Mouse (Mus musculus) gastrocnemius, postnatal 36 days (tissue): Measurements from ENCODE around the gene Acvr1. TPM values are rescaled to one million over a fixed set of nuclear protein-coding genes. Genes with fewer than 3 reads are reported as not detected.

Experiments used
- DNase-seq, 2 experiments: peaks; one replicate each; pipeline ENCODE4 v3.0.0; 2022
- intact Hi-C: fragments of 180-260 bp; cut with DNase I; formaldehyde crosslinking; loops from one replicate; pipeline ENCODE4 v1.15.1; 2025
- total RNA-seq, 2 experiments: library from RNA; stranded (reverse); gene quantifications; 2 replicates each; pipeline ENCODE4 v1.2.3; 2021

Acvr1 gene
- total RNA-seq, 2 experiments from 2014 or later = 10.3 to 12.3 TPM

DNA sequence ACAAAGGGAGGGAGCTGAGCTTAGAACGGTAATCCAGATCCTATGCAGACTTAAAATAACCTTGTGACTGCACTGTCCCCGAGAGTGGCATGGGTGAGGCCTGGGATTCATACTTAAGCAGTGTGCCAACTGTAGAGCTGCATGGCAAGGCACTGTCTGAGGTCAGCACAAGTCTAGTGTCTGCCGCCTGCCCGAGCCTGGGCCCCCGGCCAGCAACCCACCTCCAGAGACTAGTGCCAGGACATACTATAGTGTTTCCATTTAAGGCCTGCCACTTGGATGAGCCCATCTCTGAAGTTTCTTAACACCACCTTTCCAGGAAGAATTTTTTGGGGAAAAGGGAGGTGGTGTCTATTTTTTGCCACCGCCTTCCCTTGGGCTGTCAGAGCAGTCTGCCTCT, 1.7 kb downstream of the Acvr1 start:
- intact Hi-C loops = loop anchor here (5.0 kb wide), 2 partner anchors 38 to 102 kb away; no protein-coding TSS in a partner anchor
- DNase-seq = peak in 1 of 2 experiments; percentile 30

GRCm38 (mm10) chr2:58562137-58562536, 4.8 kb downstream of the Acvr1 start:
- DNase-seq = no peak
- intact Hi-C loops = no loop called here

GRCm38 (mm10) chr2:58557045-58557845, 9.7 kb downstream of the Acvr1 start:
- intact Hi-C loops = no loop called here
- DNase-seq = no peak

- intact Hi-C loops = no loop called here
- DNase-seq = no peak
These were observed 14.7 kb downstream of the Acvr1 start for GRCm38 (mm10) chr2:58552296-58552695.

DNA sequence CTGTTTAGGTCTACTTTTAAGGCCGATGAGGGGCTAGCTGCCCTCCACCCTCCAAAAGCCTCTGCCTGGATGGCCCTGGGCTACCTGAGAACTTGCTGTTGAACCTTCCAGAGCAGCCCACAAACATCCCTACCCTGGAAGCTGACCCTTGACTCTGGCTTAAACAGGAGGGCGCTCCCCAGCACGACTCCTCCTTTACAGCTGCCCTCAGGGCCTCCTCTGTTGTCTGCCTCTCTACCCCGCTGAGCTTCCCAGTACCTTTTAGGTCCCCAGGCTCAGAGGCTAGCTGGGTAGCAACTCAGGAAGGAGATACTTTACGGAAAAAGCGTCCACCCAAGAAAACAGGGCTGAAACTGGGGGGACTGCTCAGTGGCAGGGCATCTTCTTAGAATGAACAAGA, 15.1 kb downstream of the Acvr1 start:
- no peak for DNase-seq
- intact Hi-C loops = no loop called here

GRCm38 (mm10) chr2:58550488-58550887, 16.5 kb downstream of the Acvr1 start:
- intact Hi-C loops = no loop called here

DNA sequence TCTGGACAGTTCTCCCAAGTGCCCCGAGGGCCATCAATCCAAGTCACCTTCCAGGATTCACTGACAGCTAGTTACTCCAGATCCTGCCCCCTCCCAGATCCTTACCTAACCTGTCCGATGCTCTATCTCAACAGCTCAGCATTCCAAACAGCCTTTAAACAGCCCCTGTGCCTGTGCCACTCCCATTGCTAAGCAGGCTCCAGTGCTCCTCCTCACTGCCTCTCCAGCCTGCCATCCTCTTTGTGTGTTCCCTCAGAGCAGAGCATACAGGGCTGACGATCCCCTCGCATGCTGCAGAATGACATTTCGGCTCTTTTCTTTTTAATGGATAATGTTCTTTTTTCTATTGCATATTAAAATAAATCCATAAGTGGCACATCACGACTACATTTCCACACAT, 17.0 kb downstream of the Acvr1 start:
- DNase-seq = no peak
- intact Hi-C loops = no loop called here

More at GRCm38 (mm10) chr2:58550488-58550887, 16.5 kb downstream of the Acvr1 start:
- DNase-seq = no peak

- intact Hi-C loops = no loop called here
- DNase-seq = no peak
These were observed 18.0 kb downstream of the Acvr1 start for GRCm38 (mm10) chr2:58548943-58549342.

DNA sequence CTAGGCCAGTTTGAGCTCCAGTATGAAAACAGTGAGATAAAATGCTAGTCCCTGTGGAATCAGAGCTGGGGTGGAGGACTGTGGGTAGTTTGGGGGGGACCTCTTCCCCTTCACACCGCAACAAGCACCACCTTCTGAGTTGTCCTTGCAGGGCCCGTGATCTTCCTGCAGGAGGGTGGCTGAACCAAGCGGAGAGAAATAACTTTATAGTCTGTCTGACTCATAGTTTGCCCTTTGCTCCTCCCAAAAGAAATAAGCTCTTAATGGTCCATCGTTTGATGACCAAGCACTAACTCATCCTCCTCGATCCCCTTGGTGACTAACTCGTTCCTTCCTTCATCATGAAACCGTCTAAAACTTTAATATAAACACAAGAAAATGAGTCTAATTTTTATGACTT, 20.7 kb downstream of the Acvr1 start:
- no peak for DNase-seq
- intact Hi-C loops = no loop called here

- intact Hi-C loops = no loop called here
- DNase-seq = no peak
These were observed 22.6 kb downstream of the Acvr1 start for GRCm38 (mm10) chr2:58544368-58544767.

GRCm38 (mm10) chr2:58543252-58543651, 23.7 kb downstream of the Acvr1 start:
- intact Hi-C loops = no loop called here
- no peak for DNase-seq

- intact Hi-C loops = no loop called here
- DNase-seq = no peak
These were observed 28.8 kb downstream of the Acvr1 start for GRCm38 (mm10) chr2:58538196-58538595.

DNA sequence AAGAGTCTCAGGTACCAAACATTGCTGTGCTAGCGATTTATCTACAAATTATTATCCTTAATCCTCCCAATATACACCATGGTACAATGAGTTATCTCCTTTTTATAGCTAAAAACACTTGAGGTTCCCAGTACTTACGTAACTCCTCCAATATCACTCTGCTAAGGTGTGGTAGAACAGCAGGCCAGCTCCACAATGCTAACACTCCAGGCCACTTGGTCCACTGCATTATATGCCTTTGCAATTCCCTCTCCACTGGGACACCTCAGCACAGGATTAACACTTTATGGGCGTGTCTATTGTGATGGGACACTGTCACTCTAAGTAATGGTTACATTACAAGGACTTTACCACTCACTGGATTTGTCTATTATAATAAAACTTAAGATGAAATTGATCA, 30.2 kb downstream of the Acvr1 start:
- DNase-seq = no peak
- intact Hi-C loops = no loop called here

DNA sequence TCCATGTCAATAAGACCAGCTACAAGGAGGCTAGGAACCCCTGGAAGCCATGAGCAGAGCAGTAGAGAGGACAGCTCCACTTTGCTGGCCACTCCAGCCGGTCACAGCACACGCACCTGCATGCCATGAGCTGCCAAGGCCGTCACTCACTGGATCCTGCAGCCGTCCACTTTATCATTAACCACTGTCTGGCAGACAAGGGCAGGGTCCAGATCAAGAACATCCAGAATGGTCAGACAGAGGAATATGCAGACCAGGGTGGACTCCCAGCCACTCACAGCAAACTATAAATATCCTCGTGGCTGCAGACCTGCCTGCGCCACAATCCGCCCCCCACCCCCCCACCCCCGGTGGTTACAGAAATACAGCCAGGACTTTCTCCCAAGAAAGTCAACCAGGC, 31.7 kb downstream of the Acvr1 start:
- no peak for DNase-seq
- intact Hi-C loops = no loop called here

- no peak for DNase-seq
- intact Hi-C loops = loop anchor here (5.0 kb wide), 1 partner anchor 47 kb away; no protein-coding TSS in a partner anchor
These were observed 32.6 kb downstream of the Acvr1 start for GRCm38 (mm10) chr2:58534379-58534778.

DNA sequence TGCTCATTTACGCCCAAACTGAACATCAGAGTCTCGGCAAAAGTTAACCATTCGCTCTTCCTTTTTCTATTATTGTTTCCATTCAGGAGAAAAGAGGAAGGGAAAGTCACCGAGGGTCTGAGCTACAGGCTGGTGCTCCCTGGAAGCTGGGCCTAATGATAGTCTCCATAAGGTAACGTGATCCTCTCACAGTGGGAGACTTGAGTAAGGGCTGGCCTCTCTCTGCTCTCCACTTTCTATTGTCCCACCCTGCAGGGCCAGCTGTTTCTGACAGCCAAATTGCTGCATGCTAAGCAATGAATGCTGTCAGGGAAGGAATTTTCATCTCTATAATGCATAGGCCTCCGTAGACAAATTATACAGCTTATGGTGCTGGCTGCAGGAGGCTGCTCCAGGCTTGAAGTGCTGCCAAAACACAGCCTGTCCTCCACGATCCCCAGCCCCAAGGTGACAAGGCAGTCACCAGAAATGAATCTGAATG, 33.4 kb downstream of the Acvr1 start:
- no peak for DNase-seq
- intact Hi-C loops = loop anchor here (5.0 kb wide), 1 partner anchor 46 kb away; no protein-coding TSS in a partner anchor

DNA sequence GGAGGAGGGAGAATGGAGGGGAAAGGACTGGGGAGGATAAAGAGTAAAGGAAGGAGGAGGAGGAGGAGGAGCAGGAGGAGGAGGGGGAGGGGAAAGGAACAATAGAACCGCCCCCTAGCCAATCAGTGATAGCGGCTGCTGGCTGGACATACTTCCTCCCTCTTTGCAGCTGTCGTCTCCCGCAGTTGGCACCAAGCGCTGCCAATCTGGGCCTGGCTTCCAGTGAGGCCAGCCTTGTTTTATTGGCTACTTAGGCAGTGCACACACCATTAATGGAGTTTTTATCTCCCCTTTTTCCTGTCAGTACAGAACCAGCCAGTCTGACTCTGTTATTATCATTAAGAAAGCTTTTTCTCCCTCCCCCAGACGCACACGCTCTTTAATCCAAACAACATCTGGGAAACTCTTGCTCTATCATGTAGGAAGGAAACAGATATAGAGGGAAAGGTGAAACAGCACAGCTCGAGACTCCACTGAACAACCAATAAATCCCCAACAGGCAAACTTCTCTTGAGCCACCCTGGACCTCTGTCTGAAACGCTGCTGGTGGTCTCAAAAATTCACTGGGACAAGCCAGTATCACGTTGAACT, 34.6 kb downstream of the Acvr1 start:
- DNase-seq = peak; percentile 80 to 87
- intact Hi-C loops = loop anchor here (5.0 kb wide), 1 partner anchor 45 kb away; no protein-coding TSS in a partner anchor

DNA sequence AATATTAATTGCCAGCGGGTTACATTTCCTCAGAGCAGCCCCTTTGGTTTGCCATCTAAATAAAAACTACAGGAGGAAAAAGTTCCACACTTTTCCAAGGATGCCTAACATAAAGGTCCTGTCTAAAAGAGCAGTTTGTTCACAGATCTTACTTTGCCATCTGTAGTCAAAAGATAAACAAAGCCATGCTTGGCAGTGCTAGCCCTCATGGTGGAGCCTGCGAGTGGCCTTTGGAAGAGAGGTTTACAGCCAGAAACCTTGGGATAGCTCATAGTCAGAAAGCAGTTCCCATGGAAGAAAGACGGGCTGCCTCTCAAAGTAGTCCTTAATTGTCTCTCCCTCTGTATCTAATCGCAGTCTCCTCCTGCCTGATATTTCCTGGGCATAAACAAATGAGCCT, 36.4 kb downstream of the Acvr1 start:
- intact Hi-C loops = loop anchor here (5.0 kb wide), 1 partner anchor 43 kb away; no protein-coding TSS in a partner anchor
- DNase-seq = no peak

GRCm38 (mm10) chr2:58529860-58530440, 37.0 kb downstream of the Acvr1 start:
- no peak for DNase-seq
- intact Hi-C loops = loop anchor here (5.0 kb wide), 2 partner anchors 37 to 43 kb away; partner anchors contain the start of genes Acvr1 and Upp2

DNA sequence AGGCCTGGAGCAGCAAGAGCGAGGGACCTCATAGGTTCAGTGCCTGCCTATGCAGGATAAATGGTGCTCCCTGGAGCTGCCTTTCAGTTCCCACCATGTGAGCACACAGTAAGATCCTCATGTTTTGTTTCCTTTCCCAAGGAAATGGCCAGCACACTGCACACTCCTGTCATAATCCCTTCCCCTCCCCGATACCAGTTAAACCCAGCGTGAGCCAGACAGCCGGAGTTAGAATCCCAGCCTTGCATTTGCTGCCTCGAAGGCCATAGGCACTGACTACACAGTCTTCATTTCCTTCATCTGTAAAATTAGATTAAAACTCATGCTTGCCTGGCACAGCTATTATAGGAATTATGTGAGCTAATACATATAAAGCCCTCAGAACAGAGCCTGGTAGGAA, 37.6 kb downstream of the Acvr1 start:
- DNase-seq = no peak
- intact Hi-C loops = loop anchor here (5.0 kb wide), 1 partner anchor 38 kb away; the partner anchor contains the start of genes Acvr1 and Upp2

DNA sequence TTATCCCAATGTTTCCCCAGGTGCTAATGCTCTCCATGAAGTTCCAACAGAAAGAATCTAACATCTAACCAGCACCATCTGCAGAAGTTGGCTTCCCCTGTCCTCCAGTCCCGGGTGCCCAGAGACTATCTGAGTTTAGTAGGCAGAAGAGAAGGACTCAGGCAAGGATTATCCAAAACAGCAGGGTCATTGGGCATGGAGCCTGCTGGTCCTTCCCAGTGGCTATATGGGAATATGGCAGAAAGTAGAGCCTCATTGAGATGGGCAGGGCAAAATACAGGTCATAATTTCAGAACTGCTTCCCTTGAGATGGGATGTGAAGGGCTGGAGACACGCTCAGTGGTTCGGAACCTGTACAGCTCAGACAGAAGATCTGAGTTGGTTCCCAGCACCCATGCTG, 39.2 kb downstream of the Acvr1 start:
- intact Hi-C loops = loop anchor here (5.0 kb wide), 1 partner anchor 40 kb away; the partner anchor contains the start of genes Acvr1 and Upp2
- no peak for DNase-seq
